Mouse (Mus musculus) liver, adult 2 months (tissue): ENCODE data around the gene Tmem221. TPM values are rescaled to one million over a fixed set of nuclear protein-coding genes. Genes with fewer than 3 reads are reported as not detected.

Source experiments
- DNase-seq: peaks from one replicate; pipeline ENCODE4 v3.0.0-alpha.2; 2011; ENCODE audit warnings: low read depth, low spot score; ENCODE audit errors: extremely low read depth
- H3K27ac ChIP-seq: fragments of 200-500 bp; replicated peaks from 2 replicates; pipeline ENCODE4 v1.5.1; 2012; ENCODE audit warnings: low read depth, mild to moderate bottlenecking, control low read depth, inconsistent platforms, low read length; ENCODE audit not compliant: insufficient read depth
- H3K27me3 ChIP-seq: fragments of 200-500 bp; 2 replicates; pipeline ENCODE4 v1.6.1; 2012; ENCODE audit warnings: mild to moderate bottlenecking, moderate library complexity, low read length, inconsistent platforms; ENCODE audit not compliant: control insufficient read depth, insufficient read depth
- H3K36me3 ChIP-seq: fragments of 200-500 bp; 2 replicates; pipeline ENCODE4 v1.6.1; 2012; ENCODE audit warnings: low read length, inconsistent platforms; ENCODE audit not compliant: control insufficient read depth, insufficient read depth
- H3K4me1 ChIP-seq: fragments of 200-500 bp; 2 replicates; pipeline ENCODE4 v1.6.1; 2011; ENCODE audit warnings: low read length; ENCODE audit not compliant: control insufficient read depth, insufficient read depth
- H3K4me3 ChIP-seq: fragments of 200-500 bp; 2 replicates; pipeline ENCODE4 v1.5.1; 2011; ENCODE audit warnings: low read depth, mild to moderate bottlenecking, control low read depth, low read length, moderate library complexity; ENCODE audit not compliant: insufficient read depth
- H3K79me2 ChIP-seq: fragments of 200-500 bp; 2 replicates; pipeline ENCODE4 v1.6.1; 2012; ENCODE audit warnings: inconsistent platforms, mild to moderate bottlenecking, low read length, moderate library complexity; ENCODE audit not compliant: control insufficient read depth, insufficient read depth
- H3K9ac ChIP-seq: fragments of 200-500 bp; 2 replicates; pipeline ENCODE4 v1.6.1; 2012; ENCODE audit warnings: low read depth, mild to moderate bottlenecking, control low read depth, inconsistent platforms, low read length
- CTCF ChIP-seq: fragments of 200-500 bp; IDR thresholded peaks from 2 replicates; pipeline ENCODE4 v1.5.1; 2011; ENCODE audit warnings: low read depth, low read length, control low read depth
- POLR2A ChIP-seq: fragments of 200-500 bp; IDR thresholded peaks from 2 replicates; pipeline ENCODE4 v1.6.1; 2011; ENCODE audit warnings: low read length, control low read depth; ENCODE audit not compliant: insufficient read depth; ENCODE audit errors: extremely low read depth
- WGBS: fragments of 180-500 bp; shearing (Covaris S2); methylation state at CpG from one replicate; pipeline ENCODE4 v1.1.7; 2018; 5-methylcytosine and 5-hydroxymethylcytosine counted together
- polyA plus RNA-seq: library from polyadenylated mRNA; depleted of rRNA; stranded (reverse); fragments of >200 nt; gene quantifications from 2 replicates; pipeline ENCODE4 v1.2.3, GENCODE M21; 2012; rRNA removed
- total RNA-seq: library from RNA; depleted of rRNA; stranded (reverse); fragments of >200 nt; gene quantifications from 2 replicates; pipeline ENCODE4 v1.2.3, GENCODE M21; 2014; rRNA removed

Tmem221 gene
- total and polyA plus RNA-seq, 2 experiments, result 0.46 to 0.55 TPM

GRCm38 (mm10) chr8:71505979-71506378 is 52.7 kb downstream of the Tmem221 start:
- DNase-seq, result no peak
- 0 out of 2 replicates have a peak, but pooled peaks cover 3% of the 10 kb centered on the region for H3K27me3 ChIP-seq
- H3K27ac ChIP-seq, result no peak overlapping the region

GRCm38 (mm10) chr8:71505326-71505725 is 53.3 kb downstream of the Tmem221 start:
- Histone ChIP-seq H3K4me1 (no peaks in the 10 kb centered on the region), H3K27me3 (0 out of 2 replicates have a peak, but pooled peaks cover 3% of the 10 kb centered on the region), H3K79me2 (no peaks in the 10 kb centered on the region), H3K4me3 (no peak overlapping the region), H3K9ac (no peak overlapping the region), H3K36me3 (no peaks in the 10 kb centered on the region), H3K27ac (no peak overlapping the region)
- no peak for TF ChIP-seq CTCF
- no peak for TF ChIP-seq POLR2A
- DNase-seq, result no peak
- WGBS, result 91% methylated on average over 4 of the region's 4 CpGs

More at GRCm38 (mm10) chr8:71505979-71506378, 52.7 kb downstream of the Tmem221 start:
- H3K79me2 ChIP-seq, result no peaks in the 10 kb centered on the region
- no peaks in the 10 kb centered on the region for H3K36me3 ChIP-seq
- TF ChIP-seq CTCF (no peak), POLR2A (no peak)
- no peaks in the 10 kb centered on the region for H3K4me1 ChIP-seq
- no peak overlapping the region for H3K9ac ChIP-seq
- 64% methylated on average over 4 of the region's 4 CpGs for WGBS
- H3K4me3 ChIP-seq, result no peak overlapping the region

- 93% methylated on average over 4 of the region's 4 CpGs for WGBS
- no peak overlapping the region for H3K27ac ChIP-seq
- H3K79me2 ChIP-seq, result no peaks in the 10 kb centered on the region
- TF ChIP-seq CTCF, result no peak
- no peak for TF ChIP-seq POLR2A
- DNase-seq, result no peak
- H3K4me1 ChIP-seq, result no peaks in the 10 kb centered on the region
- H3K4me3 ChIP-seq, result no peak overlapping the region
- 0 out of 2 replicates have a peak, but pooled peaks cover 3% of the 10 kb centered on the region for H3K27me3 ChIP-seq
- no peak overlapping the region for H3K9ac ChIP-seq
- no peaks in the 10 kb centered on the region for H3K36me3 ChIP-seq
These were observed 54.3 kb downstream of the Tmem221 start for GRCm38 (mm10) chr8:71504349-71504748.

Other genes starting within 250 kb of the Tmem221 start
- gene Use1, start 192.0 kb downstream of the Tmem221 start, total RNA-seq, result 76.6 and 82.2 TPM in 2 replicates
- 60.2 and 69.9 TPM in 2 replicates for gene Use1, start 192.0 kb downstream of the Tmem221 start, polyA plus RNA-seq
- gene Ocel1, start 187.6 kb downstream of the Tmem221 start, total RNA-seq, result 8.0 and 8.1 TPM in 2 replicates
- 9.2 and 17.1 TPM in 2 replicates for gene Ocel1, start 187.6 kb downstream of the Tmem221 start, polyA plus RNA-seq
- 73.9 and 117 TPM in 2 replicates for gene Nr2f6, start 176.9 kb downstream of the Tmem221 start, total RNA-seq
- gene Nr2f6, start 176.9 kb downstream of the Tmem221 start, polyA plus RNA-seq, result 319 and 341 TPM in 2 replicates
- gene Ushbp1, start 163.1 kb downstream of the Tmem221 start, total RNA-seq, result 7.9 and 9.7 TPM in 2 replicates
- 7.9 and 13.6 TPM in 2 replicates for gene Ushbp1, start 163.1 kb downstream of the Tmem221 start, polyA plus RNA-seq
- 42.7 and 44.8 TPM in 2 replicates for gene Babam1, start 162.0 kb downstream of the Tmem221 start, total RNA-seq
- gene Babam1, start 162.0 kb downstream of the Tmem221 start, polyA plus RNA-seq, result 98.5 and 106 TPM in 2 replicates
- gene Ankle1, start 152.9 kb downstream of the Tmem221 start, total RNA-seq, result 0.09 and 0.34 TPM in 2 replicates
- 0.11 and 0.22 TPM in 2 replicates for gene Ankle1, start 152.9 kb downstream of the Tmem221 start, polyA plus RNA-seq
- gene Abhd8, start 95.2 kb downstream of the Tmem221 start, total RNA-seq, result 3.1 and 5.0 TPM in 2 replicates
- 6.7 and 11.7 TPM in 2 replicates for gene Abhd8, start 95.2 kb downstream of the Tmem221 start, polyA plus RNA-seq
- 35.1 and 48.2 TPM in 2 replicates for gene Mrpl34, start 93.9 kb downstream of the Tmem221 start, total RNA-seq
- 104 and 123 TPM in 2 replicates for gene Mrpl34, start 93.9 kb downstream of the Tmem221 start, polyA plus RNA-seq
- gene Dda1, start 89.7 kb downstream of the Tmem221 start, total RNA-seq, result 7.7 and 8.3 TPM in 2 replicates
- gene Dda1, start 89.7 kb downstream of the Tmem221 start, polyA plus RNA-seq, result 32.5 and 34.1 TPM in 2 replicates
- 2.3 and 3.8 TPM in 2 replicates for gene Ano8, start 72.9 kb downstream of the Tmem221 start, total RNA-seq
- gene Ano8, start 72.9 kb downstream of the Tmem221 start, polyA plus RNA-seq, result 3.7 and 5.2 TPM in 2 replicates
- 11.6 and 12.7 TPM in 2 replicates for gene Gtpbp3, start 70.8 kb downstream of the Tmem221 start, total RNA-seq
- gene Gtpbp3, start 70.8 kb downstream of the Tmem221 start, polyA plus RNA-seq, result 12.9 and 15.5 TPM in 2 replicates
- gene Plvap, start 47.1 kb downstream of the Tmem221 start, total RNA-seq, result 15.3 and 22.8 TPM in 2 replicates
- gene Plvap, start 47.1 kb downstream of the Tmem221 start, polyA plus RNA-seq, result 128 and 132 TPM in 2 replicates
- gene Ccdc194, start 33.2 kb downstream of the Tmem221 start, total RNA-seq, result not detected in 2 replicates
- gene Ccdc194, start 33.2 kb downstream of the Tmem221 start, polyA plus RNA-seq, result 0.05 TPM in 1 of 2 replicates, not detected in the other
- 603 and 678 TPM in 2 replicates for gene Bst2, start 21.4 kb downstream of the Tmem221 start, total RNA-seq
- gene Bst2, start 21.4 kb downstream of the Tmem221 start, polyA plus RNA-seq, result 798 and 871 TPM in 2 replicates
- gene Mvb12a, start 15.9 kb downstream of the Tmem221 start, total RNA-seq, result 98.9 and 105 TPM in 2 replicates
- gene Mvb12a, start 15.9 kb downstream of the Tmem221 start, polyA plus RNA-seq, result 164 and 165 TPM in 2 replicates
- not detected in 2 replicates for gene Nxnl1, start 7.7 kb upstream of the Tmem221 start, total RNA-seq
- gene Nxnl1, start 7.7 kb upstream of the Tmem221 start, polyA plus RNA-seq, result not detected in 2 replicates
- gene Slc27a1, start 10.0 kb upstream of the Tmem221 start, total RNA-seq, result 6.8 and 7.2 TPM in 2 replicates
- 12.5 and 15.7 TPM in 2 replicates for gene Slc27a1, start 10.0 kb upstream of the Tmem221 start, polyA plus RNA-seq
- 111 and 113 TPM in 2 replicates for gene Pgls, start 33.3 kb upstream of the Tmem221 start, total RNA-seq
- 119 and 124 TPM in 2 replicates for gene Pgls, start 33.3 kb upstream of the Tmem221 start, polyA plus RNA-seq
- gene Fam129c, start 38.8 kb upstream of the Tmem221 start, total RNA-seq, result 0.92 and 1.3 TPM in 2 replicates
- 0.73 and 2.1 TPM in 2 replicates for gene Fam129c, start 38.8 kb upstream of the Tmem221 start, polyA plus RNA-seq
- gene Colgalt1, start 52.1 kb upstream of the Tmem221 start, total RNA-seq, result 43.2 and 55.0 TPM in 2 replicates
- 65.3 and 77.3 TPM in 2 replicates for gene Colgalt1, start 52.1 kb upstream of the Tmem221 start, polyA plus RNA-seq
- 0.09 and 0.20 TPM in 2 replicates for gene Unc13a, start 112.9 kb upstream of the Tmem221 start, total RNA-seq
- gene Unc13a, start 112.9 kb upstream of the Tmem221 start, polyA plus RNA-seq, result 0.15 and 0.72 TPM in 2 replicates
- gene Jak3, start 117.4 kb upstream of the Tmem221 start, total RNA-seq, result 4.0 and 4.6 TPM in 2 replicates
- 5.7 and 7.9 TPM in 2 replicates for gene Jak3, start 117.4 kb upstream of the Tmem221 start, polyA plus RNA-seq
- 0.74 and 1.1 TPM in 2 replicates for gene Insl3, start 130.3 kb upstream of the Tmem221 start, total RNA-seq
- gene Insl3, start 130.3 kb upstream of the Tmem221 start, polyA plus RNA-seq, result 4.9 and 8.2 TPM in 2 replicates
- 0.92 and 1.3 TPM in 2 replicates for gene B3gnt3, start 142.9 kb upstream of the Tmem221 start, total RNA-seq
- 1.5 and 2.6 TPM in 2 replicates for gene B3gnt3, start 142.9 kb upstream of the Tmem221 start, polyA plus RNA-seq
- gene Fcho1, start 166.8 kb upstream of the Tmem221 start, total RNA-seq, result 0.18 and 0.87 TPM in 2 replicates
- gene Fcho1, start 166.8 kb upstream of the Tmem221 start, polyA plus RNA-seq, result 0.44 and 2.8 TPM in 2 replicates